Mouse (Mus musculus): ENCODE measurements around the gene Mycbpap.

The Mycbpap gene

GRCm38 (mm10) chr11:94533171-94533570 lies 11.6 kb upstream of the Mycbpap start:
- no peak for DNase-seq (ENCODE audit: low read depth, low spot score)

GRCm38 (mm10) chr11:94528879-94529278 lies 7.3 kb upstream of the Mycbpap start:
- no peak for DNase-seq (ENCODE audit: low read depth, low spot score)

- DNase-seq (ENCODE audit: low read depth, low spot score) = no peak
Observed at GRCm38 (mm10) chr11:94526171-94526879, 4.8 kb upstream of the Mycbpap start.

- no peak for DNase-seq (ENCODE audit: low read depth, low spot score)
Observed at GRCm38 (mm10) chr11:94513452-94513851, 8.1 kb downstream of the Mycbpap start.

GRCm38 (mm10) chr11:94508976-94509375 lies 12.6 kb downstream of the Mycbpap start:
- DNase-seq (ENCODE audit: low read depth, low spot score) = no peak

- DNase-seq (ENCODE audit: low read depth, low spot score) = no peak
Observed at GRCm38 (mm10) chr11:94501482-94501881, 20.1 kb downstream of the Mycbpap start.

- no peak for DNase-seq (ENCODE audit: low read depth, low spot score)
Observed at GRCm38 (mm10) chr11:94500362-94500761, 21.2 kb downstream of the Mycbpap start.

- DNase-seq (ENCODE audit: low read depth, low spot score) = no peak
Observed at GRCm38 (mm10) chr11:94499661-94500152, 21.8 kb downstream of the Mycbpap start, which contains the start of gene Epn3. Epn3 (minus strand) TSS chr11:94499974.

GRCm38 (mm10) chr11:94499035-94499434 lies 22.5 kb downstream of the Mycbpap start:
- DNase-seq (ENCODE audit: low read depth, low spot score) = no peak

- DNase-seq (ENCODE audit: low read depth, low spot score) = no peak
Observed at GRCm38 (mm10) chr11:94498093-94498996, 23.2 kb downstream of the Mycbpap start.

- no peak for DNase-seq (ENCODE audit: low read depth, low spot score)
Observed at GRCm38 (mm10) chr11:94495415-94495814, 26.1 kb downstream of the Mycbpap start.

- DNase-seq (ENCODE audit: low read depth, low spot score) = no peak
Observed at GRCm38 (mm10) chr11:94491749-94492099, 29.8 kb downstream of the Mycbpap start.

- DNase-seq (ENCODE audit: low read depth, low spot score) = peak; percentile 77
Observed at GRCm38 (mm10) chr11:94491035-94491748, 30.4 kb downstream of the Mycbpap start.

GRCm38 (mm10) chr11:94489745-94490144 lies 31.8 kb downstream of the Mycbpap start:
- DNase-seq (ENCODE audit: low read depth, low spot score) = no peak

GRCm38 (mm10) chr11:94488767-94489533 lies 32.6 kb downstream of the Mycbpap start:
- DNase-seq (ENCODE audit: low read depth, low spot score) = no peak

- DNase-seq (ENCODE audit: low read depth, low spot score) = peak; percentile 60
Observed at GRCm38 (mm10) chr11:94486001-94486400, 35.5 kb downstream of the Mycbpap start, which contains the start of gene Spata20. Spata20 (minus strand) TSS chr11:94486179.

- no peak for DNase-seq (ENCODE audit: low read depth, low spot score)
Observed at GRCm38 (mm10) chr11:94485223-94485622, 36.3 kb downstream of the Mycbpap start.

- DNase-seq (ENCODE audit: low read depth, low spot score) = no peak
Observed at GRCm38 (mm10) chr11:94484636-94485035, 36.9 kb downstream of the Mycbpap start.

GRCm38 (mm10) chr11:94483921-94484320 lies 37.6 kb downstream of the Mycbpap start:
- DNase-seq (ENCODE audit: low read depth, low spot score) = no peak

GRCm38 (mm10) chr11:94483436-94483835 lies 38.1 kb downstream of the Mycbpap start:
- DNase-seq (ENCODE audit: low read depth, low spot score) = no peak

- DNase-seq (ENCODE audit: low read depth, low spot score) = no peak
Observed at GRCm38 (mm10) chr11:94482738-94483137, 38.8 kb downstream of the Mycbpap start.

All from retina, postnatal 7 days (tissue).